Mouse (Mus musculus) layer of hippocampus, adult 2 months (tissue): ENCODE measurements around the gene Ankrd12. TPM values are rescaled to one million over a fixed set of nuclear protein-coding genes. Genes with fewer than 3 reads are reported as not detected.

Experiments used
- DNase-seq, 2 experiments: peaks; one replicate each; pipeline ENCODE4 v3.0.0; 2022; ENCODE audit warnings: low spot score in 2 of 2
- H3K27ac ChIP-seq: fragments of 200-600 bp; 2 replicates; pipeline ENCODE4 v1.8.1; 2022
- H3K4me3 ChIP-seq: fragments of 200-600 bp; 2 replicates; pipeline ENCODE4 v1.8.1; 2022; ENCODE audit warnings: mild to moderate bottlenecking
- CTCF ChIP-seq: fragments of 200-600 bp; conservative IDR thresholded peaks from 2 replicates; pipeline ENCODE4 v1.8.1; 2022; ENCODE audit warnings: antibody characterized with exemption, mild to moderate bottlenecking, moderate library complexity
- total RNA-seq, 2 experiments: library from RNA; stranded (reverse); gene quantifications; 2 replicates each; pipeline ENCODE4 v1.2.3; 2021

Gene Ankrd12
- total RNA-seq, 2 experiments from 2014 or later: 229 to 237 TPM

- no peak for TF ChIP-seq CTCF
- H3K4me3 ChIP-seq: no peak overlapping the region
- no peak for DNase-seq
- no peak overlapping the region for H3K27ac ChIP-seq
Observed at GRCm38 (mm10) chr17:65953959-65954358, 122.9 kb downstream of the Ankrd12 start.

- TF ChIP-seq CTCF: peak; percentile 62
- H3K4me3 ChIP-seq: no peak overlapping the region
- no peak overlapping the region for H3K27ac ChIP-seq
- DNase-seq: no peak
Observed at GRCm38 (mm10) chr17:65952083-65952482, 124.8 kb downstream of the Ankrd12 start.

GRCm38 (mm10) chr17:65950622-65951404 is 126.1 kb downstream of the Ankrd12 start, which contains the start of gene Twsg1:
TSS of gene Twsg1 (minus strand) at chr17:65951226.
- peak; percentile 75 for TF ChIP-seq CTCF
- H3K4me3 ChIP-seq: peak within 1 kb of the TSS; percentile 68
- DNase-seq: peak; percentile 87 to 91
- H3K27ac ChIP-seq: peak within 1 kb of the TSS; percentile 87

GRCm38 (mm10) chr17:65950183-65950582 is 126.7 kb downstream of the Ankrd12 start:
- H3K27ac ChIP-seq: peak overlapping the region; percentile 87
- no peak for DNase-seq
- TF ChIP-seq CTCF: no peak
- H3K4me3 ChIP-seq: peak overlapping the region; percentile 68

- H3K27ac ChIP-seq: no peak overlapping the region
- no peak overlapping the region for H3K4me3 ChIP-seq
- no peak for TF ChIP-seq CTCF
- no peak for DNase-seq
Observed at GRCm38 (mm10) chr17:65947307-65947706, 129.6 kb downstream of the Ankrd12 start.

GRCm38 (mm10) chr17:65945420-65945819 is 131.5 kb downstream of the Ankrd12 start:
- no peak overlapping the region for H3K4me3 ChIP-seq
- TF ChIP-seq CTCF: no peak
- H3K27ac ChIP-seq: no peak overlapping the region
- DNase-seq: no peak

- no peak for DNase-seq
- no peak overlapping the region for H3K4me3 ChIP-seq
- no peak for TF ChIP-seq CTCF
- H3K27ac ChIP-seq: peak overlapping the region; percentile 36; the same call in 1 of the 2 replicates
Observed at GRCm38 (mm10) chr17:65942394-65942793, 134.5 kb downstream of the Ankrd12 start.

- TF ChIP-seq CTCF: no peak
- no peak for DNase-seq
- Histone ChIP-seq H3K4me3 (no peak overlapping the region), H3K27ac (no peak overlapping the region)
Observed at GRCm38 (mm10) chr17:65941275-65941674, 135.6 kb downstream of the Ankrd12 start.

- H3K27ac ChIP-seq: peak overlapping the region; percentile 75
- peak overlapping the region; percentile 3; the same call in 1 of the 2 replicates for H3K4me3 ChIP-seq
- DNase-seq: no peak
- TF ChIP-seq CTCF: no peak
Observed at GRCm38 (mm10) chr17:65940221-65940620, 136.7 kb downstream of the Ankrd12 start.

- no peak for TF ChIP-seq CTCF
- Histone ChIP-seq H3K4me3 (peak overlapping the region; percentile 3; the same call in 1 of the 2 replicates), H3K27ac (peak overlapping the region; percentile 75)
- DNase-seq: no peak
Observed at GRCm38 (mm10) chr17:65939461-65940192, 137.3 kb downstream of the Ankrd12 start.

- DNase-seq: no peak
- Histone ChIP-seq H3K4me3 (no peak overlapping the region), H3K27ac (no peak overlapping the region)
- no peak for TF ChIP-seq CTCF
Observed at GRCm38 (mm10) chr17:65937671-65938070, 139.2 kb downstream of the Ankrd12 start.

- no peak overlapping the region for H3K27ac ChIP-seq
- no peak overlapping the region for H3K4me3 ChIP-seq
- TF ChIP-seq CTCF: peak; percentile 63
- no peak for DNase-seq
Observed at GRCm38 (mm10) chr17:65933741-65934140, 143.1 kb downstream of the Ankrd12 start.

GRCm38 (mm10) chr17:65931525-65931924 is 145.4 kb downstream of the Ankrd12 start:
- no peak for TF ChIP-seq CTCF
- DNase-seq: no peak
- peak overlapping the region; percentile 87 for H3K27ac ChIP-seq
- no peak overlapping the region for H3K4me3 ChIP-seq
